Mouse (Mus musculus) midbrain, embryonic 10.5 days (tissue): Measurements from ENCODE around the gene Mia2. TPM values are rescaled to one million over a fixed set of nuclear protein-coding genes. Genes with fewer than 3 reads are reported as not detected.

ENCODE experiments used
- DNase-seq: peaks from one replicate; pipeline ENCODE4 v3.0.0-alpha.2; 2017; ENCODE audit warnings: low spot score
- H3K27ac ChIP-seq: fragments of 300-500 bp; sonication (generic); replicated peaks from 2 replicates; pipeline ENCODE4 v1.5.1; 2016; ENCODE audit warnings: mild to moderate bottlenecking
- H3K27me3 ChIP-seq: fragments of 300-500 bp; sonication (generic); 2 replicates; pipeline ENCODE4 v1.6.1; 2016; ENCODE audit warnings: low read depth, mild to moderate bottlenecking; ENCODE audit not compliant: poor library complexity, severe bottlenecking
- H3K36me3 ChIP-seq: fragments of 300-500 bp; sonication (generic); 2 replicates; pipeline ENCODE4 v1.6.1; 2016; ENCODE audit warnings: mild to moderate bottlenecking, moderate library complexity
- H3K4me1 ChIP-seq: fragments of 300-500 bp; sonication (generic); 2 replicates; pipeline ENCODE4 v1.6.1; 2016
- H3K4me3 ChIP-seq: fragments of 300-500 bp; sonication (generic); 2 replicates; pipeline ENCODE4 v1.5.1; 2016; ENCODE audit warnings: mild to moderate bottlenecking, moderate library complexity
- H3K9me3 ChIP-seq: fragments of 300-500 bp; sonication (generic); replicated peaks from 2 replicates; pipeline ENCODE4 v1.6.1; 2016; ENCODE audit warnings: mild to moderate bottlenecking
- WGBS: fragments of 180-500 bp; shearing (Covaris S2); methylation state at CpG from one replicate; pipeline ENCODE4 v1.1.7; 2016; 5-methylcytosine and 5-hydroxymethylcytosine counted together
- polyA plus RNA-seq: library from polyadenylated mRNA; unstranded; fragments of >200 nt; fragmentation: Nextera tagmentation; extraction: Ambion mirVana; gene quantifications from 2 replicates; pipeline ENCODE4 v1.2.1, GENCODE M21; 2016

Mia2 gene
- polyA plus RNA-seq, 1 experiment from 2014 or later = 40.4 TPM

- Histone ChIP-seq H3K9me3 (no peaks in the 10 kb centered on the region), H3K4me3 (peak overlapping the region; percentile 99), H3K36me3 (peaks cover 43% of the 10 kb centered on the region), H3K27ac (peak overlapping the region; percentile 98), H3K4me1 (peaks cover 14% of the 10 kb centered on the region), H3K27me3 (no peaks in the 10 kb centered on the region)
- DNase-seq = no peak
- WGBS = under 1% methylated on average over 41 of the region's 41 CpGs
Measured at GRCm38 (mm10) chr12:59067095-59067494, 28.5 kb upstream of the Mia2 start.

- 96% methylated on average over 13 of the region's 13 CpGs for WGBS
- no peak overlapping the region for H3K27ac ChIP-seq
- H3K27me3 ChIP-seq = no peaks in the 10 kb centered on the region
- DNase-seq = no peak
- H3K9me3 ChIP-seq = no peaks in the 10 kb centered on the region
- H3K4me3 ChIP-seq = no peak overlapping the region
- H3K4me1 ChIP-seq = peaks cover 14% of the 10 kb centered on the region
- peaks cover 60% of the 10 kb centered on the region for H3K36me3 ChIP-seq
Measured at GRCm38 (mm10) chr12:59068791-59069190, 26.8 kb upstream of the Mia2 start.

- Histone ChIP-seq H3K4me1 (peaks cover 8% of the 10 kb centered on the region; the same call in 1 of the 2 replicates), H3K27ac (no peak overlapping the region), H3K27me3 (no peaks in the 10 kb centered on the region), H3K9me3 (no peaks in the 10 kb centered on the region), H3K4me3 (no peak overlapping the region), H3K36me3 (peaks cover 74% of the 10 kb centered on the region)
- no peak for DNase-seq
- 91% methylated on average over 11 of the region's 11 CpGs for WGBS
Measured at GRCm38 (mm10) chr12:59072286-59072685, 23.3 kb upstream of the Mia2 start.

- no peaks in the 10 kb centered on the region for H3K27me3 ChIP-seq
- DNase-seq = no peak
- H3K9me3 ChIP-seq = no peaks in the 10 kb centered on the region
- H3K4me1 ChIP-seq = no peaks in the 10 kb centered on the region
- H3K27ac ChIP-seq = no peak overlapping the region
- peaks cover 62% of the 10 kb centered on the region for H3K36me3 ChIP-seq
- no peak overlapping the region for H3K4me3 ChIP-seq
- WGBS = 89% methylated on average over 3 of the region's 3 CpGs
Measured at GRCm38 (mm10) chr12:59074052-59074451, 21.5 kb upstream of the Mia2 start.

- no peaks in the 10 kb centered on the region for H3K9me3 ChIP-seq
- H3K36me3 ChIP-seq = peaks cover 32% of the 10 kb centered on the region
- no peak overlapping the region for H3K4me3 ChIP-seq
- H3K27ac ChIP-seq = no peak overlapping the region
- no peaks in the 10 kb centered on the region for H3K4me1 ChIP-seq
- WGBS = 93% methylated on average over 3 of the region's 3 CpGs
- no peaks in the 10 kb centered on the region for H3K27me3 ChIP-seq
- no peak for DNase-seq
Measured at GRCm38 (mm10) chr12:59076996-59077395, 18.6 kb upstream of the Mia2 start.

- no peak for DNase-seq
- no peaks in the 10 kb centered on the region for H3K9me3 ChIP-seq
- no peak overlapping the region for H3K27ac ChIP-seq
- H3K4me3 ChIP-seq = no peak overlapping the region
- H3K27me3 ChIP-seq = no peaks in the 10 kb centered on the region
- 98% methylated on average over 3 of the region's 3 CpGs for WGBS
- no peaks in the 10 kb centered on the region for H3K4me1 ChIP-seq
- H3K36me3 ChIP-seq = peaks cover 24% of the 10 kb centered on the region
Measured at GRCm38 (mm10) chr12:59077883-59078282, 17.7 kb upstream of the Mia2 start.

GRCm38 (mm10) chr12:59080461-59080860 is 15.1 kb upstream of the Mia2 start:
- Histone ChIP-seq H3K27ac (no peak overlapping the region), H3K4me3 (no peak overlapping the region), H3K27me3 (no peaks in the 10 kb centered on the region), H3K36me3 (0 out of 2 replicates have a peak, but pooled peaks cover 1% of the 10 kb centered on the region), H3K4me1 (no peaks in the 10 kb centered on the region), H3K9me3 (no peaks in the 10 kb centered on the region)
- DNase-seq = no peak
- WGBS = 86% methylated on average over 4 of the region's 4 CpGs

- no peak for DNase-seq
- WGBS = 78% methylated on average over 5 of the region's 5 CpGs
Measured at GRCm38 (mm10) chr12:59084446-59084845, 11.2 kb upstream of the Mia2 start.

GRCm38 (mm10) chr12:59086171-59086570 is 9.4 kb upstream of the Mia2 start:
- H3K27ac ChIP-seq = no peak overlapping the region
- no peak overlapping the region for H3K4me3 ChIP-seq
- H3K36me3 ChIP-seq = no peaks in the 10 kb centered on the region
- no peak for DNase-seq
- 82% methylated on average over 5 of the region's 5 CpGs for WGBS
- H3K4me1 ChIP-seq = no peaks in the 10 kb centered on the region
- no peaks in the 10 kb centered on the region for H3K9me3 ChIP-seq
- no peaks in the 10 kb centered on the region for H3K27me3 ChIP-seq

More at GRCm38 (mm10) chr12:59084446-59084845, 11.2 kb upstream of the Mia2 start:
- H3K27ac ChIP-seq = no peak overlapping the region
- no peaks in the 10 kb centered on the region for H3K9me3 ChIP-seq
- H3K4me3 ChIP-seq = no peak overlapping the region
- H3K36me3 ChIP-seq = no peaks in the 10 kb centered on the region
- H3K27me3 ChIP-seq = no peaks in the 10 kb centered on the region
- H3K4me1 ChIP-seq = no peaks in the 10 kb centered on the region

- DNase-seq = no peak
- H3K27me3 ChIP-seq = no peaks in the 10 kb centered on the region
- H3K4me1 ChIP-seq = no peaks in the 10 kb centered on the region
- no peaks in the 10 kb centered on the region for H3K36me3 ChIP-seq
- H3K4me3 ChIP-seq = no peak overlapping the region
- H3K27ac ChIP-seq = no peak overlapping the region
- no peaks in the 10 kb centered on the region for H3K9me3 ChIP-seq
- 83% methylated on average over 2 of the region's 2 CpGs for WGBS
Measured at GRCm38 (mm10) chr12:59093543-59093942, 2.1 kb upstream of the Mia2 start.

GRCm38 (mm10) chr12:59104771-59105170 is 9.2 kb downstream of the Mia2 start:
- Histone ChIP-seq H3K27ac (no peak overlapping the region), H3K9me3 (no peaks in the 10 kb centered on the region), H3K27me3 (no peaks in the 10 kb centered on the region), H3K36me3 (no peaks in the 10 kb centered on the region), H3K4me3 (no peak overlapping the region), H3K4me1 (no peaks in the 10 kb centered on the region)
- no peak for DNase-seq
- 84% methylated on average over 5 of the region's 5 CpGs for whole genome bisulfite sequencing

- Histone ChIP-seq H3K27me3 (no peaks in the 10 kb centered on the region), H3K27ac (no peak overlapping the region), H3K4me3 (no peak overlapping the region), H3K9me3 (no peaks in the 10 kb centered on the region), H3K4me1 (no peaks in the 10 kb centered on the region), H3K36me3 (no peaks in the 10 kb centered on the region)
- DNase-seq = no peak
- WGBS = 88% methylated on average over 6 of the region's 6 CpGs
Measured at GRCm38 (mm10) chr12:59105914-59106313, 10.3 kb downstream of the Mia2 start.

- no peaks in the 10 kb centered on the region for H3K27me3 ChIP-seq
- no peak overlapping the region for H3K27ac ChIP-seq
- H3K4me3 ChIP-seq = no peak overlapping the region
- H3K9me3 ChIP-seq = no peaks in the 10 kb centered on the region
- DNase-seq = no peak
- 91% methylated on average over 5 of the region's 5 CpGs for WGBS
- H3K36me3 ChIP-seq = no peaks in the 10 kb centered on the region
- no peaks in the 10 kb centered on the region for H3K4me1 ChIP-seq
Measured at GRCm38 (mm10) chr12:59106491-59106890, 10.9 kb downstream of the Mia2 start.

GRCm38 (mm10) chr12:59107926-59108325 is 12.3 kb downstream of the Mia2 start:
- 87% methylated on average over 4 of the region's 4 CpGs for WGBS
- DNase-seq = no peak
- no peaks in the 10 kb centered on the region for H3K4me1 ChIP-seq
- no peaks in the 10 kb centered on the region for H3K9me3 ChIP-seq
- H3K36me3 ChIP-seq = no peaks in the 10 kb centered on the region
- no peak overlapping the region for H3K4me3 ChIP-seq
- H3K27ac ChIP-seq = no peak overlapping the region
- no peaks in the 10 kb centered on the region for H3K27me3 ChIP-seq
